In the genomic region with DNA sequence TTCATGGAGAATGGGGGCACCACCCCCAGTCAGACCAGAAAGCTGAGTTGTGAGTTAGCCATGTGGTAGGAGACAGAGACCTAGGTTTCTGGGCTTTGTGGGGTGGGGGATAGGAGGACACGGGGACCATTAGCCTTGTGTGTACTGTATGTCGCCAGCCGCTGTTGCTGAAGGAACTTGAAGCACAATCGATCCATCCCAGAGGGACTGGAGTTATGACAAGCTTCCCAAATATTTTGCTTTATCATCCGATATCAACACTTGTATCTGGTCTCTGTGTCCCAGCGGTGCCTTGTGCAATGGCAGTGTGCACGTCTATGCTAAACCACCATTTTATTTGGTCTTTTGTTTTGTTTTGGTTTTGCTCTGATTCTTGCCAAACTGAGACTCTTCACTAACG, we compare ENCODE assay signal across 9 mouse cellular contexts. TPM values are rescaled to one million over a fixed set of nuclear protein-coding genes. Genes with fewer than 3 reads are reported as not detected.
A peak's percentile ranks its signal among the peaks of the same experiment; 100 is the strongest.
DNase-seq lines count a peak whose midpoint lies in the region; ATAC-seq lines count a peak whose summit lies in the region.
"Had no signal": no experiment of that assay in that cellular context is flagged by ENCODE, and none has a peak within 500 bp of the region (broad histone marks: within the 10 kb centered on the region; RNA-seq: fewer than 3 reads in every experiment).

No protein-coding gene starts in this region.

- H3K4me1 ChIP-seq in heart, embryonic 13.5 days, result peaks cover 27% of the 10 kb centered on the region
- H3K4me1 ChIP-seq in neural tube, embryonic 12.5 days, result peaks cover 26% of the 10 kb centered on the region
- peaks cover 18% of the 10 kb centered on the region for H3K4me1 ChIP-seq in limb, embryonic 12.5 days (replicated peaks)
- H3K4me1 ChIP-seq in stomach, embryonic 14.5 days (ENCODE audit: control insufficient read depth, insufficient read depth, low read length), result peaks cover 8% of the 10 kb centered on the region; the same call in 1 of the 2 replicates

- H3K27me3 ChIP-seq in heart, embryonic 13.5 days (replicated peaks), result peaks cover 86% of the 10 kb centered on the region
- peaks cover 70% of the 10 kb centered on the region for H3K27me3 ChIP-seq in neural tube, embryonic 12.5 days (replicated peaks)
- H3K27me3 ChIP-seq in limb, embryonic 12.5 days, result peaks cover 88% of the 10 kb centered on the region
- peaks cover 24% of the 10 kb centered on the region for H3K27me3 ChIP-seq in stomach, embryonic 14.5 days (ENCODE audit: control insufficient read depth, insufficient read depth, low read length)

- no peaks in the 10 kb centered on the region for H3K36me3 ChIP-seq in heart, embryonic 13.5 days
- H3K36me3 ChIP-seq in neural tube, embryonic 12.5 days, result no peaks in the 10 kb centered on the region
- no peaks in the 10 kb centered on the region for H3K36me3 ChIP-seq in limb, embryonic 12.5 days
- no peaks in the 10 kb centered on the region for H3K36me3 ChIP-seq in stomach, embryonic 14.5 days (ENCODE audit: control insufficient read depth, insufficient read depth, low read length)

- H3K4me3 ChIP-seq in heart, embryonic 13.5 days, result peak overlapping the region; percentile 64
- no peak overlapping the region for H3K4me3 ChIP-seq in neural tube, embryonic 12.5 days
- H3K4me3 ChIP-seq in limb, embryonic 12.5 days (replicated peaks), result peak overlapping the region; percentile 55; the same call in 1 of the 2 replicates
- peak overlapping the region; percentile 56 for H3K4me3 ChIP-seq in stomach, embryonic 14.5 days (ENCODE audit: low read depth, low read length)

- WGBS in heart, embryonic 13.5 days, result 35% methylated on average over 8 of the region's 8 CpGs
- WGBS in neural tube, embryonic 12.5 days, result 35% methylated on average over 8 of the region's 8 CpGs
- WGBS in limb, embryonic 12.5 days, result 35% methylated on average over 8 of the region's 8 CpGs
- WGBS in stomach, embryonic 14.5 days, result 27% methylated on average over 8 of the region's 8 CpGs

- H3K9ac ChIP-seq in heart, embryonic 13.5 days, result no peak overlapping the region
- no peak overlapping the region for H3K9ac ChIP-seq in neural tube, embryonic 12.5 days
- no peak overlapping the region for H3K9ac ChIP-seq in limb, embryonic 12.5 days (replicated peaks)
- no peak overlapping the region; the same call in 1 of the 2 replicates for H3K9ac ChIP-seq in stomach, embryonic 14.5 days (replicated peaks; ENCODE audit: low read depth, low read length)

- H3K27ac ChIP-seq in heart, embryonic 13.5 days (replicated peaks), result no peak overlapping the region
- no peak overlapping the region for H3K27ac ChIP-seq in neural tube, embryonic 12.5 days
- H3K27ac ChIP-seq in limb, embryonic 12.5 days, result no peak overlapping the region
- H3K27ac ChIP-seq in stomach, embryonic 14.5 days (ENCODE audit: low read length), result no peak overlapping the region

- peak overlapping the region; percentile 98 for H3K4me2 ChIP-seq in heart, embryonic 13.5 days
- peak overlapping the region; percentile 96; the same call in 1 of the 2 replicates for H3K4me2 ChIP-seq in neural tube, embryonic 12.5 days (replicated peaks)
- peak overlapping the region; percentile 93 for H3K4me2 ChIP-seq in limb, embryonic 12.5 days
- H3K4me2 ChIP-seq in stomach, embryonic 14.5 days (replicated peaks; ENCODE audit: low read depth, low read length), result peak overlapping the region; percentile 94

- no peak for DNase-seq in heart, postnatal 4 days
- no peak for DNase-seq in neural tube, embryonic 10.5 days (ENCODE audit: extremely low spot score, low spot score)
- DNase-seq in adrenal gland, adult 18-20 months (ENCODE audit: low spot score in 2 of 2), result no peak
- DNase-seq: right cerebral cortex, postnatal 25 days had no signal

- no peaks in the 10 kb centered on the region for H3K9me3 ChIP-seq in heart, embryonic 13.5 days
- no peaks in the 10 kb centered on the region for H3K9me3 ChIP-seq in neural tube, embryonic 12.5 days
- no peaks in the 10 kb centered on the region for H3K9me3 ChIP-seq in limb, embryonic 12.5 days
- H3K9me3 ChIP-seq in stomach, embryonic 14.5 days (ENCODE audit: control insufficient read depth, low read depth, low read length), result no peaks in the 10 kb centered on the region

- no peak for ATAC-seq in heart, embryonic 13.5 days (ENCODE audit: extremely low read depth, insufficient number of reproducible peaks, low FRiP score, low TSS enrichment)
- ATAC-seq in neural tube, embryonic 12.5 days (ENCODE audit: low FRiP score, low read depth), result no peak
- ATAC-seq in limb, embryonic 12.5 days (ENCODE audit: insufficient number of reproducible peaks, insufficient read depth, low FRiP score, low TSS enrichment, low read depth), result no peak
- no peak for ATAC-seq in stomach, embryonic 14.5 days (ENCODE audit: insufficient number of reproducible peaks, insufficient read depth, low FRiP score, low read depth)
- no peak for ATAC-seq in activated CD4-positive, CD25-positive, alpha-beta regulatory T cell, adult 4 months

RNA-seq across cellular contexts. Expression of gene Cebpa, which starts 2.1 kb away (rescaled TPM):
- 0.47 and 0.78 TPM in 2 replicates for polyA plus RNA-seq in heart, embryonic 13.5 days (2015; fragmentation: Nextera tagmentation; extraction: Ambion mirVana)
- 1 to 10 TPM; 3.2 to 4.0 TPM for total RNA-seq in heart, postnatal 4 days (2021)
- 0.68 and 0.74 TPM in 2 replicates for polyA plus RNA-seq in neural tube, embryonic 12.5 days (2016; fragmentation: Nextera tagmentation; extraction: Ambion mirVana)
- 1.6 and 1.8 TPM in 2 replicates for polyA plus RNA-seq in limb, embryonic 12.5 days (2016; fragmentation: Nextera tagmentation; extraction: Ambion mirVana)
- 3.7 and 4.0 TPM in 2 replicates for polyA plus RNA-seq in stomach, embryonic 14.5 days (2014; fragmentation: Nextera tagmentation; extraction: Ambion mirVana)
- 100 to 1,000 TPM; 102 to 266 TPM for total RNA-seq in adrenal gland, adult 18-20 months (2021)
- polyA plus RNA-seq in activated CD4-positive, CD25-positive, alpha-beta regulatory T cell, adult 4 months (2017; shearing (Covaris generic)), result 1 to 10 TPM in 1 of 2 experiments, under 1 TPM in 1; 0.81 to 1.2 TPM
